Mouse (Mus musculus) hindbrain, postnatal 0 days (tissue): ENCODE results near the gene Usp37. TPM values are rescaled to one million over a fixed set of nuclear protein-coding genes. Genes with fewer than 3 reads are reported as not detected.

Source experiments
- ATAC-seq: fragments of 200-750 bp; cut with Nextera tagmentation; 2 replicates; pipeline ENCODE4 v1.8.0; 2017; ENCODE audit warnings: mild to moderate bottlenecking, moderate TSS enrichment, moderate library complexity
- DNase-seq: peaks from one replicate; pipeline ENCODE4 v3.0.0-alpha.2; 2015; ENCODE audit warnings: low spot score
- H3K27ac ChIP-seq: fragments of 300-500 bp; sonication (generic); 2 replicates; pipeline ENCODE4 v1.5.1; 2014; ENCODE audit warnings: mild to moderate bottlenecking
- H3K27me3 ChIP-seq: fragments of 300-500 bp; sonication (generic); 2 replicates; pipeline ENCODE4 v1.6.1; 2014; ENCODE audit warnings: low read length, mixed read lengths; ENCODE audit not compliant: insufficient read depth
- H3K36me3 ChIP-seq: fragments of 300-500 bp; sonication (generic); 2 replicates; pipeline ENCODE4 v1.6.1; 2014; ENCODE audit warnings: low read length, mixed read lengths; ENCODE audit not compliant: insufficient read depth
- H3K4me1 ChIP-seq: fragments of 300-500 bp; sonication (generic); 2 replicates; pipeline ENCODE4 v1.6.1; 2014; ENCODE audit warnings: antibody characterized with exemption, low read length, mixed read lengths; ENCODE audit not compliant: insufficient read depth
- H3K4me2 ChIP-seq: fragments of 300-500 bp; sonication (generic); 2 replicates; pipeline ENCODE4 v1.6.1; 2014; ENCODE audit warnings: low read depth, mild to moderate bottlenecking, low read length, moderate library complexity, mixed read lengths
- H3K4me3 ChIP-seq: fragments of 300-500 bp; sonication (generic); 2 replicates; pipeline ENCODE4 v1.5.1; 2014; ENCODE audit warnings: low read length
- H3K9ac ChIP-seq: fragments of 300-500 bp; sonication (generic); replicated peaks from 2 replicates; pipeline ENCODE4 v1.6.1; 2014; ENCODE audit warnings: mild to moderate bottlenecking, low read length, moderate library complexity, mixed read lengths
- H3K9me3 ChIP-seq: fragments of 300-500 bp; sonication (generic); 2 replicates; pipeline ENCODE4 v1.6.1; 2016; ENCODE audit warnings: low read length, mixed read lengths
- CTCF ChIP-seq: IDR thresholded peaks from 2 replicates; pipeline ENCODE4 v1.5.1; 2016; ENCODE audit warnings: antibody characterized with exemption, control low read depth, low read depth
- WGBS: fragments of 180-500 bp; shearing (Covaris S2); extraction: QIAGEN DNeasy Blood & Tissue Kit; methylation state at CpG from one replicate; pipeline ENCODE4 v1.1.7; 2014; 5-methylcytosine and 5-hydroxymethylcytosine counted together
- polyA plus RNA-seq: library from polyadenylated mRNA; unstranded; fragments of >200 nt; fragmentation: Nextera tagmentation; extraction: Ambion mirVana; gene quantifications from 2 replicates; pipeline ENCODE4 v1.2.1, GENCODE M21; 2015
- total RNA-seq: library from RNA; depleted of rRNA; stranded (reverse); fragments of >200 nt; gene quantifications from 2 replicates; pipeline ENCODE4 v1.2.3, GENCODE M21; 2014

Usp37 gene
- total and polyA plus RNA-seq, 2 experiments from 2014 or later = 13.0 to 17.4 TPM

DNA sequence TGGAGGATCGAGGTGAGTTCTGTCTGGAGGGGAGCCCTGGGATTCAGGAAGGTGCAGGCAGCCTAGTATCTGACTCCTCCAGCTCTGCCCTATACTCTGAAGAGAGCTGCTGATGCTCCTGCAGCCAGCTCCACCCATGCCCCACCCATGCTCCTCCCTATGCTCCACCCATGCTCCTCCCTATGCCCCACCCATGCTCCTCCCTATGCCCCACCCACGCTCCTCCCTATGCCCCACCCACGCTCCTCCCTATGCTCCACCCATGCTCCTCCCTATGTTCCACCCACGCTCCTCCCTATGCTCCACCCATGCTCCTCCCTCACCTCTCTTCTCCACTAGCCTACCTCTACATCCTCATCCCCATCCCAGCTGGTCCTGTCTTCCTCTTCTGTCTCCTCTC lies 128.9 kb downstream of the Usp37 start:
- Histone ChIP-seq H3K4me1 (no peaks in the 10 kb centered on the region), H3K9ac (no peak overlapping the region), H3K9me3 (no peaks in the 10 kb centered on the region), H3K36me3 (no peaks in the 10 kb centered on the region), H3K27ac (no peak overlapping the region), H3K27me3 (no peaks in the 10 kb centered on the region), H3K4me2 (no peak overlapping the region), H3K4me3 (no peak overlapping the region)
- TF ChIP-seq CTCF = no peak
- no peak for ATAC-seq
- 57% methylated on average over 4 of the region's 4 CpGs for WGBS
- no peak for DNase-seq

DNA sequence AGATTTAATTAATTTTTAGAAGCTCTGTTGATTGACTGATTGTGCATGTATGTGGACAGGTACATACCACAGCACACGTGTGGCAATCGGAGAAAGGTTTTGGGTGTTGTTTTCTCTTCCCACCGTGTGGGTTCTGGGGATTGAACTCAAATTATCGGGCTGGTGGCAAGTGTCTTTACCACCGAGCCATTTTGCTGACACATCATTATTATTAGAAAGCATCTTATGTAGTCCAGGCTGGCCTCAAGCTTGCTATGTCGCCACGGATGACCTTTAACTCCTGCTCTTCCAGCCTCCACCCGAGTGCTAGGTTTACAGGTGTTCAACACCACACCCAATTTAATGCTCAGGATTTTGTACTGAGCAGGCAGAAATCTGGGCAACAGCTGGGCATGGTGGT lies 131.4 kb downstream of the Usp37 start:
- Histone ChIP-seq H3K4me1 (no peaks in the 10 kb centered on the region), H3K36me3 (no peaks in the 10 kb centered on the region), H3K27me3 (no peaks in the 10 kb centered on the region), H3K4me2 (no peak overlapping the region), H3K27ac (no peak overlapping the region), H3K9me3 (no peaks in the 10 kb centered on the region), H3K9ac (no peak overlapping the region), H3K4me3 (no peak overlapping the region)
- ATAC-seq (no peak), DNase-seq (no peak)
- WGBS = 83% methylated on average over 8 of the region's 8 CpGs
- TF ChIP-seq CTCF = no peak

DNA sequence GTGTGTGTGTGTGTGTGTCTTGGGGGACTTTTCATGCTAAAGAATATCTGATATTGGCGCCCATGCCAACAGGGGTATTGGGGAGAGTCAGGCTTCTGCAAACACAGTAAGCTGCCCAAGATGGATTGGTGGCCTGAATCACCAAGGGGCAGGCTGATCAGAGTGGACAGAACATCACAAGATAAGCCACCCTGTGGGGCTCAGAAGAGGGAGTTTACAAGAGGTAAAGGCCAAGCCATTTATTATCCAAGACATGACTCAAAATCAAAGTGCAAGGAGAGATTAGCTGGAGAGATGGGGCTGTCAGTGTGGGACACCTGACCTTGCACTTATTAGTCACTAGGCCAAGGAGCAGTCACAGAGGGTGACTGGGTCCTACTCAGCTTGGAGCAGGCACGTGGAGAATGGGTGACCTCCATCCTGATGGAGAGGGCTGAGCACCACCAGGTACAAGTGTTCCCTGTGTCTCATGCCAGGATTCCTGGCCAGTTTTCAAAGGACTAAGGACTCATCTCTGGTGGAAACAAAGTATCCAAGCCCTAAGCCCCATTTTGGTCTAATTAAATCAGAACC lies 132.2 kb downstream of the Usp37 start:
- no peak for TF ChIP-seq CTCF
- ATAC-seq (no peak), DNase-seq (no peak)
- H3K4me2 ChIP-seq = no peak overlapping the region
- H3K4me3 ChIP-seq = no peak overlapping the region
- no peaks in the 10 kb centered on the region for H3K9me3 ChIP-seq
- 64% methylated on average over 2 of the region's 2 CpGs for WGBS
- no peaks in the 10 kb centered on the region for H3K27me3 ChIP-seq
- H3K9ac ChIP-seq = no peak overlapping the region
- no peaks in the 10 kb centered on the region for H3K4me1 ChIP-seq
- H3K27ac ChIP-seq = no peak overlapping the region
- no peaks in the 10 kb centered on the region for H3K36me3 ChIP-seq

DNA sequence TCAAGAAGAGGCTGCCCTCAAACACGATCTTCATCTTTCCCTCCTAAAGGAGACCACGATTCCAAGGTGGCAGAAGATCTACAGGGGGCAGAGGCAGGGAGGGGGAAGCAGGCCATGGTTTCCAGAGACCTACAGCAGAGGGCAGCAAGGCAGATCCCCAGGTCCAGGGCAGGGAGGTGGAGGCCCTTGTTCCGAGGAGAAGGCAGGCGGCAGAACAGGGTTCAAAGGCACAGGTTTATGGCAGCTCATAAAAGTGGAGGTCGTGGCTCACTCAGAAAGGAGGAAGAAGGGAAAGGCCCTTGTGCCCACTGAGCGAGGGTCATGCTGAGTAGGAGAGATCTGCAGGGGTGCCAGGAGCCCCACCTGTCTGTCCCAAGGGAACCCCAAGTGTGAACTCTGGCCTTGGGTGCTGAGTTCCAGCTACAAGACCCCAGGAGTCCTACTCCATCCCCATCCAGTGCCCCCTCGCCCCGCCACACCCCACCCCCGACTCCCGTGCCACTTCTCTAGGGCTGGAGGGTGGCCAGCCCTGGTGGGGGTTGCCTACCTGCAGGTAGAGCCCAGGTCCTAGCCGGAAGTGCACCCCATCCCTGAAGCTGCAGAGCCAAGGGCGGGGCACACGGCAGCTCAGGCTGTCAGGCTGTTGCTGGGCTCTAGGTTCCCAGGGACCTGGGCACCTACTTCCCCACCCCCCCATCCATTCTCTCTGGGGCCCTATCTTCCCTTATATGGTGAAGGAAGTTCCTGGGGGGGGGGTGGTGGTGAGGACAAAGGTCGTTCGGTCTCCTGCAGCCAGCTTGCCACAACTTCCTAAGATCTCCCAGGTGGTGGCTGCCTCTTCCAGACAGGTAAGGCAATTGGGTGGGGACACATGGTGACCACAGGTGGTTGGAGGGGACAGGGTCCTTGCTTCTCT lies 135.2 kb downstream of the Usp37 start, which contains the start of gene Vil1:
Gene Vil1, plus strand, starts transcription at position 788 of the 916 bp plus-strand sequence.
- DNase-seq (no peak), ATAC-seq (no peak)
- Histone ChIP-seq H3K27ac (no peak within 1 kb of the TSS), H3K36me3 (no peaks in the 10 kb centered on the region), H3K27me3 (no peaks in the 10 kb centered on the region), H3K4me2 (no peak within 1 kb of the TSS), H3K9me3 (no peaks in the 10 kb centered on the region), H3K4me3 (no peak within 1 kb of the TSS), H3K9ac (no peak within 1 kb of the TSS), H3K4me1 (no peaks in the 10 kb centered on the region)
- WGBS = 63% methylated on average over 15 of the region's 15 CpGs
- no peak for TF ChIP-seq CTCF

DNA sequence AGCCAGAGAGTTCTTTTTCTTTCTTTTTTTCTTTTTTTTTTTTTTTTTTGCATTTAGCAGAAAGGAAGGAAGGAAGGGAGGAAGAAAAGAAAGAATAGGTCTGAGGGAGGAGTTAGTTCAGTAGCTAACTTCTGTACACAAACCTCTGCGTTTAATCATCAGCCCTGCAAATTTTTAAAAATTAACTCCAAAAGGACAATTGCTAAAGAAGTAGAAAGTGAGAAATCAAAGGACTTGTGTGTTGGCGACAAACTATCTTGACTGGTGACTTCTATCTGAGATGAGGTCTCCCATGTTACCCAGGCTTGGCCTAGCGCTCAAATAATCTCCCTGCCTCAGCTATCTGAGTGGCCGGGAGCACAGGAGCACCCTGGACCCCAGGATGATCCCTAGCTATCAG lies 139.9 kb downstream of the Usp37 start:
- DNase-seq (no peak), ATAC-seq (no peak)
- no peaks in the 10 kb centered on the region for H3K9me3 ChIP-seq
- no peaks in the 10 kb centered on the region for H3K4me1 ChIP-seq
- no peak overlapping the region for H3K27ac ChIP-seq
- H3K9ac ChIP-seq = no peak overlapping the region
- no peak for TF ChIP-seq CTCF
- H3K27me3 ChIP-seq = no peaks in the 10 kb centered on the region
- no peak overlapping the region for H3K4me2 ChIP-seq
- H3K4me3 ChIP-seq = no peak overlapping the region
- no peaks in the 10 kb centered on the region for H3K36me3 ChIP-seq
- 93% methylated on average over 4 of the region's 4 CpGs for WGBS

DNA sequence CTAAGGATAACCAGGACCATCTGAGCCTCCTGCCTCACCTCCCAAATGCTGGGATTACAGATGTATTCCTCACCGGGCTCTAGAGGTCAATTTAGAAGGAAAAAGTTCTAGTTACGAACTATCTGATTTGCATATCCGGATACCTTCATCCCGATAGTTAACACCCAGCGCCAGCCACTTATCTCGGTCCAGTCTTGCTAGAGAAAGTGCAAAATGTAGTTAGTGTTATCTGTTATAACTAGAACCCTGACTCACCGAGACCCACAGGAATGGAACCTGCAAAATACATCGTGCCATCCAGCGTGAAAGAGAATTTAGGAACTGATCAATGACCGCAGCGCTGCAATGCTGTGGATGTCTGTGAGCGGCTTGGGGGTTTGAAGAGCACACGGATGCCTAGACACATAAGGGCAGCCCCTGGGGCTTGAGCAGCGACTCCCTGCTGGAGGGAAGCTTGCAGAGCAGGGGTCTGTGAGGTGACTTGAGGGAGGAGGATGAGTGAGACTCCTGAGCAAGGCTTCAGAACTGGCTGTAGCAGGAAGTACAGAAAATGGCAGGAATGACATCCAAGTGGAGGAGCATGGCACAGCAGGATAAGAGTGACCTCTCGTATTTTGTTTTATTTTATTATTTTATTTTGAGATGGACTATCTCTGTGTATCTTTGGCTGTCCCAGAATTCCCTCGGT lies 142.9 kb downstream of the Usp37 start:
- 61% methylated on average over 16 of the region's 16 CpGs for WGBS
- DNase-seq = no peak
- H3K4me2 ChIP-seq = no peak overlapping the region
- no peak for ATAC-seq
- TF ChIP-seq CTCF = no peak
- H3K27ac ChIP-seq = no peak overlapping the region
- H3K27me3 ChIP-seq = no peaks in the 10 kb centered on the region
- no peaks in the 10 kb centered on the region for H3K36me3 ChIP-seq
- no peak overlapping the region for H3K9ac ChIP-seq
- H3K4me1 ChIP-seq = no peaks in the 10 kb centered on the region
- no peak overlapping the region for H3K4me3 ChIP-seq
- no peaks in the 10 kb centered on the region for H3K9me3 ChIP-seq
